Mouse (Mus musculus) monocyte, adult 2 months (primary cell): ENCODE results near the gene Lrrc51.

Experiments
- DNase-seq, 2 experiments: peaks; one replicate each; pipeline ENCODE4 v3.0.0; 2022; ENCODE audit warnings: low spot score in 2 of 2, low read depth in 1 of 2

Gene Lrrc51

GRCm38 (mm10) chr7:101886274-101886673 lies 47.4 kb downstream of the Lrrc51 start:
- no peak for DNase-seq

- DNase-seq = no peak
Measured at GRCm38 (mm10) chr7:101884160-101884559, 49.5 kb downstream of the Lrrc51 start.

- no peak for DNase-seq
Measured at GRCm38 (mm10) chr7:101882413-101883154, 51.1 kb downstream of the Lrrc51 start.

- no peak for DNase-seq
Measured at GRCm38 (mm10) chr7:101880855-101881254, 52.8 kb downstream of the Lrrc51 start.

GRCm38 (mm10) chr7:101875978-101876377 lies 57.7 kb downstream of the Lrrc51 start:
- DNase-seq = no peak

GRCm38 (mm10) chr7:101871296-101871695 lies 62.4 kb downstream of the Lrrc51 start:
- no peak for DNase-seq

GRCm38 (mm10) chr7:101870629-101871028 lies 63.1 kb downstream of the Lrrc51 start, which contains the start of gene Folr1:
Gene Folr1, minus strand, starts transcription at chr7:101870788.
- DNase-seq = no peak

- DNase-seq = no peak
Measured at GRCm38 (mm10) chr7:101869163-101869500, 64.6 kb downstream of the Lrrc51 start.

GRCm38 (mm10) chr7:101868241-101869162 lies 65.2 kb downstream of the Lrrc51 start:
- no peak for DNase-seq

GRCm38 (mm10) chr7:101867482-101867881 lies 66.2 kb downstream of the Lrrc51 start:
- DNase-seq = no peak

GRCm38 (mm10) chr7:101866491-101867265 lies 67.0 kb downstream of the Lrrc51 start:
- DNase-seq = no peak

GRCm38 (mm10) chr7:101863415-101863814 lies 70.3 kb downstream of the Lrrc51 start, which contains the start of gene Anapc15:
Gene Anapc15, plus strand, starts transcription at chr7:101863715.
- no peak for DNase-seq
